Mouse (Mus musculus) spleen, postnatal 14 days (tissue): ENCODE data around the gene Plekhh2.

Experiments
- DNase-seq, 2 experiments: peaks; one replicate each; pipeline ENCODE4 v3.0.0; 2021 to 2022; ENCODE audit warnings: low spot score in 2 of 2

Gene Plekhh2

GRCm38 (mm10) chr17:84573940-84574339 is 62.2 kb downstream of the Plekhh2 start:
- DNase-seq, result no peak

- no peak for DNase-seq
Measured at GRCm38 (mm10) chr17:84575108-84575507, 63.4 kb downstream of the Plekhh2 start.

- no peak for DNase-seq
Measured at GRCm38 (mm10) chr17:84576621-84577293, 65.1 kb downstream of the Plekhh2 start.

- DNase-seq, result no peak
Measured at GRCm38 (mm10) chr17:84579249-84579648, 67.6 kb downstream of the Plekhh2 start.

GRCm38 (mm10) chr17:84579817-84580216 is 68.1 kb downstream of the Plekhh2 start:
- DNase-seq, result no peak

- no peak for DNase-seq
Measured at GRCm38 (mm10) chr17:84580821-84581220, 69.1 kb downstream of the Plekhh2 start.

GRCm38 (mm10) chr17:84581740-84582414 is 70.2 kb downstream of the Plekhh2 start:
- no peak for DNase-seq

GRCm38 (mm10) chr17:84584107-84584506 is 72.4 kb downstream of the Plekhh2 start:
- no peak for DNase-seq

- no peak for DNase-seq
Measured at GRCm38 (mm10) chr17:84585104-84585503, 73.4 kb downstream of the Plekhh2 start.

- DNase-seq, result no peak
Measured at GRCm38 (mm10) chr17:84590065-84590464, 78.4 kb downstream of the Plekhh2 start.

- no peak for DNase-seq
Measured at GRCm38 (mm10) chr17:84591431-84592150, 79.9 kb downstream of the Plekhh2 start.

- DNase-seq, result no peak
Measured at GRCm38 (mm10) chr17:84596015-84596441, 84.3 kb downstream of the Plekhh2 start.

- DNase-seq, result no peak
Measured at GRCm38 (mm10) chr17:84596501-84596900, 84.8 kb downstream of the Plekhh2 start.

- no peak for DNase-seq
Measured at GRCm38 (mm10) chr17:84597859-84598258, 86.2 kb downstream of the Plekhh2 start.

- DNase-seq, result no peak
Measured at GRCm38 (mm10) chr17:84598928-84599327, 87.2 kb downstream of the Plekhh2 start.

- no peak for DNase-seq
Measured at GRCm38 (mm10) chr17:84600051-84600983, 88.6 kb downstream of the Plekhh2 start.

GRCm38 (mm10) chr17:84601805-84602204 is 90.1 kb downstream of the Plekhh2 start:
- DNase-seq, result no peak

GRCm38 (mm10) chr17:84603202-84603627 is 91.5 kb downstream of the Plekhh2 start:
- DNase-seq, result no peak

- no peak for DNase-seq
Measured at GRCm38 (mm10) chr17:84603709-84604420, 92.2 kb downstream of the Plekhh2 start.

GRCm38 (mm10) chr17:84606976-84607375 is 95.3 kb downstream of the Plekhh2 start:
- DNase-seq, result no peak

- DNase-seq, result no peak
Measured at GRCm38 (mm10) chr17:84607617-84608016, 95.9 kb downstream of the Plekhh2 start.
